Mouse (Mus musculus): Measurements from ENCODE around the gene Scly. TPM values are rescaled to one million over a fixed set of nuclear protein-coding genes. Genes with fewer than 3 reads are reported as not detected.

The Scly gene
- polyA plus RNA-seq, 1 experiment, result 26.6 TPM

- 62% methylated on average over 4 of the region's 4 CpGs for WGBS
- TF ChIP-seq CTCF (IDR thresholded peaks at IDR 0.05; ENCODE audit: insufficient read depth, low read length) (no peak), POLR2A (IDR thresholded peaks at IDR 0.05; ENCODE audit: borderline replicate concordance, extremely low read depth, low read depth, low read length) (no peak)
- no peak for DNase-seq
Observed at GRCm38 (mm10) chr1:91369408-91369807, 71.3 kb downstream of the Scly start.

GRCm38 (mm10) chr1:91370055-91370454, 71.9 kb downstream of the Scly start:
- 82% methylated on average over 23 of the region's 23 CpGs for WGBS
- no peak for DNase-seq
- peaks cover 8% of the 10 kb centered on the region; the same call in 1 of the 2 replicates for H3K4me1 ChIP-seq (ENCODE audit: control insufficient read depth, insufficient read depth, low read length)
- H3K4me3 ChIP-seq (replicated peaks; ENCODE audit: extremely low read depth, low read depth, low read length), result no peak overlapping the region
- no peak for TF ChIP-seq POLR2A (IDR thresholded peaks at IDR 0.05; ENCODE audit: borderline replicate concordance, extremely low read depth, low read depth, low read length)
- no peak for TF ChIP-seq CTCF (IDR thresholded peaks at IDR 0.05; ENCODE audit: insufficient read depth, low read length)

More at GRCm38 (mm10) chr1:91369408-91369807, 71.3 kb downstream of the Scly start:
- H3K4me3 ChIP-seq (replicated peaks; ENCODE audit: extremely low read depth, low read depth, low read length), result no peak overlapping the region
- peaks cover 8% of the 10 kb centered on the region; the same call in 1 of the 2 replicates for H3K4me1 ChIP-seq (ENCODE audit: control insufficient read depth, insufficient read depth, low read length)

Other genes with a start within 250 kb of the Scly start
- not detected in 2 replicates for gene Rbm44, start 153.2 kb upstream of the Scly start, polyA plus RNA-seq (2012; rRNA removed)
- 35.7 and 37.7 TPM in 2 replicates for gene Ramp1, start 118.5 kb upstream of the Scly start, polyA plus RNA-seq (2012; rRNA removed)
- gene Ube2f, start 48.0 kb upstream of the Scly start, polyA plus RNA-seq (2012; rRNA removed), result 21.7 and 29.8 TPM in 2 replicates
- 0.11 and 0.12 TPM in 2 replicates for gene Espnl, start 23.7 kb downstream of the Scly start, polyA plus RNA-seq (2012; rRNA removed)
- gene Klhl30, start 52.7 kb downstream of the Scly start, polyA plus RNA-seq (2012; rRNA removed), result 1.4 and 4.6 TPM in 2 replicates
- 0.27 and 0.40 TPM in 2 replicates for gene Erfe, start 68.1 kb downstream of the Scly start, polyA plus RNA-seq (2012; rRNA removed)
- 51.6 and 57.4 TPM in 2 replicates for gene Ilkap, start 100.5 kb downstream of the Scly start, polyA plus RNA-seq (2012; rRNA removed)
- gene Hes6, start 115.7 kb downstream of the Scly start, polyA plus RNA-seq (2012; rRNA removed), result 40.5 and 54.4 TPM in 2 replicates
- 6.9 and 21.0 TPM in 2 replicates for gene Per2, start 161.0 kb downstream of the Scly start, polyA plus RNA-seq (2012; rRNA removed)
- gene Traf3ip1, start 196.3 kb downstream of the Scly start, polyA plus RNA-seq (2012; rRNA removed), result 16.1 and 20.2 TPM in 2 replicates
- 8.7 and 10.9 TPM in 2 replicates for gene Asb1, start 242.2 kb downstream of the Scly start, polyA plus RNA-seq (2012; rRNA removed)